Mouse (Mus musculus): ENCODE data around the gene Mill2. TPM values are rescaled to one million over a fixed set of nuclear protein-coding genes. Genes with fewer than 3 reads are reported as not detected.

Gene Mill2
- polyA plus RNA-seq, 2 experiments: 0.21 to 0.91 TPM

- peak; percentile 66 for DNase-seq (ENCODE audit: low spot score)
- peak overlapping the region; percentile 78 for H3K27ac ChIP-seq (replicated peaks; ENCODE audit: low read depth, low read length)
- TF ChIP-seq POLR2A (IDR thresholded peaks at IDR 0.05; ENCODE audit: borderline replicate concordance, extremely low read depth, insufficient read depth, insufficient read length): no peak
These were observed 814 bp downstream of the Mill2 start for GRCm38 (mm10) chr7:18840386-18841173.

DNA sequence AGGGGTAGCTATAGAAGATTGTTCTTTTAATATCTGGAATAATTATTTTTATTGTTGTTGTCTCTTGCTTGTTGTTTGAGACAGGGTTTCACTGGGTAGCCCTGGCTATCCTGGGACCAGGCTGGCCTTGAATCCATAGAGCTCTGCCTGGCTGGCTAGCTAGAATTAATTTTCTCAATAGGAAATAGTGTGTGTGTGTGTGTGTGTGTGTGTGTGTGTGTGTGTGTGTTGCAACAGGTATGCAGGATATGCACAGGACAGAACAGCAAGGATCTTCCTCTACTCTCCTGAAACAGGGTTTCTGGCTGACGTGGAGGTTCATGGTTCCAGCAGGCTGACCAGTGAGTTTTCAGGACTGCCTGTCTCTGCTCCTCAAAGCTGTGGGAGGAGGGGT is 1.4 kb downstream of the Mill2 start:
- Histone ChIP-seq H3K9ac (ENCODE audit: low read depth, low read length, severe bottlenecking) (peak overlapping the region; percentile 21; the same call in 1 of the 2 replicates), H3K4me2 (replicated peaks; ENCODE audit: low read depth, low read length, severe bottlenecking) (peak overlapping the region; percentile 39), H3K4me3 (replicated peaks; ENCODE audit: low read length) (0 out of 2 replicates have a peak overlapping the region, but pooled peaks have one; percentile 11), H3K36me3 (ENCODE audit: control insufficient read depth, insufficient read depth, low read length) (no peaks in the 10 kb centered on the region), H3K9me3 (ENCODE audit: control insufficient read depth, low read length) (no peaks in the 10 kb centered on the region), H3K4me1 (ENCODE audit: control insufficient read depth, insufficient read depth, low read length) (no peaks in the 10 kb centered on the region), H3K27me3 (ENCODE audit: control insufficient read depth, insufficient read depth, low read length) (no peaks in the 10 kb centered on the region), H3K27ac (replicated peaks; ENCODE audit: low read depth, low read length) (no peak overlapping the region)
- ATAC-seq (ENCODE audit: low FRiP score, low read depth): no peak
- DNase-seq (ENCODE audit: low spot score): no peak
- WGBS: 44% methylated on average over 1 of the region's 1 CpGs
- no peak for TF ChIP-seq POLR2A (IDR thresholded peaks at IDR 0.05; ENCODE audit: borderline replicate concordance, extremely low read depth, insufficient read depth, insufficient read length)

More at GRCm38 (mm10) chr7:18840386-18841173, 814 bp downstream of the Mill2 start:
- Histone ChIP-seq H3K9ac (ENCODE audit: low read depth, low read length, severe bottlenecking) (peak overlapping the region; percentile 55), H3K36me3 (ENCODE audit: control insufficient read depth, insufficient read depth, low read length) (no peaks in the 10 kb centered on the region), H3K4me2 (replicated peaks; ENCODE audit: low read depth, low read length, severe bottlenecking) (peak overlapping the region; percentile 52), H3K4me1 (ENCODE audit: control insufficient read depth, insufficient read depth, low read length) (no peaks in the 10 kb centered on the region), H3K27me3 (ENCODE audit: control insufficient read depth, insufficient read depth, low read length) (no peaks in the 10 kb centered on the region), H3K9me3 (ENCODE audit: control insufficient read depth, low read length) (no peaks in the 10 kb centered on the region), H3K4me3 (replicated peaks; ENCODE audit: low read length) (peak overlapping the region; percentile 34)
- WGBS: 4% methylated on average over 14 of the region's 17 CpGs
- peak; percentile 82 for ATAC-seq (ENCODE audit: low FRiP score, low read depth)

- H3K4me3 ChIP-seq (replicated peaks; ENCODE audit: low read length): no peak overlapping the region
- no peak overlapping the region for H3K27ac ChIP-seq (replicated peaks; ENCODE audit: low read depth, low read length)
- no peaks in the 10 kb centered on the region for H3K27me3 ChIP-seq (ENCODE audit: control insufficient read depth, insufficient read depth, low read length)
- H3K36me3 ChIP-seq (ENCODE audit: control insufficient read depth, insufficient read depth, low read length): no peaks in the 10 kb centered on the region
- no peaks in the 10 kb centered on the region for H3K9me3 ChIP-seq (ENCODE audit: control insufficient read depth, low read length)
- no peak overlapping the region for H3K4me2 ChIP-seq (replicated peaks; ENCODE audit: low read depth, low read length, severe bottlenecking)
- DNase-seq (ENCODE audit: low spot score) (no peak), ATAC-seq (ENCODE audit: low FRiP score, low read depth) (no peak)
- 25% methylated on average over 5 of the region's 5 CpGs for WGBS
- TF ChIP-seq POLR2A (IDR thresholded peaks at IDR 0.05; ENCODE audit: borderline replicate concordance, extremely low read depth, insufficient read depth, insufficient read length): no peak
- no peak overlapping the region for H3K9ac ChIP-seq (ENCODE audit: low read depth, low read length, severe bottlenecking)
- H3K4me1 ChIP-seq (ENCODE audit: control insufficient read depth, insufficient read depth, low read length): no peaks in the 10 kb centered on the region
These were observed 5.0 kb downstream of the Mill2 start for GRCm38 (mm10) chr7:18844811-18845210.

- ATAC-seq (ENCODE audit: low FRiP score, low read depth) (no peak), DNase-seq (ENCODE audit: low spot score) (no peak)
- Histone ChIP-seq H3K4me3 (replicated peaks; ENCODE audit: low read length) (no peak overlapping the region), H3K36me3 (ENCODE audit: control insufficient read depth, insufficient read depth, low read length) (no peaks in the 10 kb centered on the region), H3K4me2 (replicated peaks; ENCODE audit: low read depth, low read length, severe bottlenecking) (no peak overlapping the region), H3K4me1 (ENCODE audit: control insufficient read depth, insufficient read depth, low read length) (no peaks in the 10 kb centered on the region), H3K27ac (replicated peaks; ENCODE audit: low read depth, low read length) (no peak overlapping the region), H3K9ac (ENCODE audit: low read depth, low read length, severe bottlenecking) (no peak overlapping the region), H3K27me3 (ENCODE audit: control insufficient read depth, insufficient read depth, low read length) (no peaks in the 10 kb centered on the region), H3K9me3 (ENCODE audit: control insufficient read depth, low read length) (no peaks in the 10 kb centered on the region)
- TF ChIP-seq POLR2A (IDR thresholded peaks at IDR 0.05; ENCODE audit: borderline replicate concordance, extremely low read depth, insufficient read depth, insufficient read length): no peak
- WGBS: 78% methylated on average over 1 of the region's 1 CpGs
These were observed 8.6 kb downstream of the Mill2 start for GRCm38 (mm10) chr7:18848395-18848794.

DNA sequence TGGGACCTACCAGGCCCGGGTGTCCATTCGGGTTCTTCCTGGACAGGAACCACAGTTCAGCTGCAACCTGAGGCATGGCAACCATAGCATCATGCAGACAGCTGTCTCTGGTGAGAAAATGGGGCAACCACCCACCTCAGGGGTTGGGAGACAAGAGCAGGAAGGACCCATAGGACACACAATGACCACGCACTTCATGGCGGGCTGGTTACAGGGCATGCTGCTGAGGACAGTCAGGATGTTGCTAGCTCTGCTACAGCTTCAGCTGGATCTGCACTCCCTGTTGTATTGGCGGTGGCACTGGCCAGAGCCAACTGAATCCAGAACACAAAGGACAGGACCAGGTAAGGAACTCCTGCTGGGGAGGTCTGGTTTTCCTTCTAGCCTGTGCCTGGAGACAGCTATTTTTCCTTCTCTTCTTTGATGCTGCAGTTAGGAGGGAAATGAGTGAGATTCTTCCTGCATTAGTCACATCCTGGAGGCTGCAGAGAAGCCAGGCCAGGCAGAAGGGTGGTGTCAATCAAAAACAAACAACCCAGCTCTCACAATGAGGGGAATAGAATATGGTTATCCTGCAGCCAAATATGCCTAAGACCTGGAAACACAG is 18.6 kb downstream of the Mill2 start:
- Histone ChIP-seq H3K27me3 (ENCODE audit: control insufficient read depth, insufficient read depth, low read length) (no peaks in the 10 kb centered on the region), H3K4me1 (ENCODE audit: control insufficient read depth, insufficient read depth, low read length) (no peaks in the 10 kb centered on the region), H3K36me3 (ENCODE audit: control insufficient read depth, insufficient read depth, low read length) (no peaks in the 10 kb centered on the region), H3K9me3 (ENCODE audit: control insufficient read depth, low read length) (no peaks in the 10 kb centered on the region), H3K9ac (ENCODE audit: low read depth, low read length, severe bottlenecking) (no peak overlapping the region), H3K27ac (replicated peaks; ENCODE audit: low read depth, low read length) (no peak overlapping the region), H3K4me3 (replicated peaks; ENCODE audit: low read length) (no peak overlapping the region), H3K4me2 (replicated peaks; ENCODE audit: low read depth, low read length, severe bottlenecking) (no peak overlapping the region)
- DNase-seq (ENCODE audit: low spot score) (peak; percentile 3), ATAC-seq (ENCODE audit: low FRiP score, low read depth) (no peak)
- TF ChIP-seq POLR2A (IDR thresholded peaks at IDR 0.05; ENCODE audit: borderline replicate concordance, extremely low read depth, insufficient read depth, insufficient read length): no peak
- 64% methylated on average over 5 of the region's 5 CpGs for WGBS

Measured in limb, embryonic 14.5 days (tissue).